Mouse (Mus musculus) bone marrow macrophage, adult 2 months (primary cell): Measurements from ENCODE around the gene Myo1d.

ENCODE experiments used
- CTCF ChIP-seq: IDR thresholded peaks from 2 replicates; pipeline ENCODE4 v1.5.1; 2012; ENCODE audit warnings: low read depth, mild to moderate bottlenecking, low read length, moderate library complexity
- POLR2A ChIP-seq: IDR thresholded peaks from 2 replicates; pipeline ENCODE4 v1.6.1; 2012; ENCODE audit warnings: mild to moderate bottlenecking, low read depth, low read length, borderline replicate concordance

GRCm38 (mm10) chr11:80767320-80767617 lies 12.6 kb downstream of the Myo1d start:
- TF ChIP-seq CTCF (no peak), POLR2A (no peak)
